Mouse (Mus musculus): ENCODE results near the gene Tmem209. TPM values are rescaled to one million over a fixed set of nuclear protein-coding genes. Genes with fewer than 3 reads are reported as not detected.
A peak's percentile ranks its signal among the peaks of the same experiment; 100 is the strongest.

Tmem209 gene
- polyA plus RNA-seq, 1 experiment from 2014 or later: 38.6 TPM

DNA sequence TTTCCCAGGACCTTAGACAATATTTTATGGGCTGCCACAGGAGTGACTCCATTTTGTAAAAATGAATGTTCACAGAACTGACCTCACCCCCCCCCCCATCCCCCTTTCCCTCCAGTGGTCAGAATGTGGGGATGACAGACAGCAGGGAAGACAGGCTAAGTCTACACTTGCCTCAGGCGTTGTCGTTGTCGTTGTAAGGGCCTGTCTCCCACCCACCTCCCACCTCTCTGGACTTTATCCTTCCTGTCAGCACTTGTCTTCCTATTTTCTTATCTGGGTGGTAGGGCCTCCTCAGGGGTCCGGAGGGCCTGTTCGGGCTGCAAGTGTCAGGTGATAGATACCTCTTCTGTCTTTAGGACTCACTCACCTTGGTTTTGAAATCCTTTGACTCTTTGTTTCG lies 32.7 kb upstream of the Tmem209 start:
- Histone ChIP-seq H3K36me3 (ENCODE audit: control insufficient read depth, insufficient read depth, low read length) (no peaks in the 10 kb centered on the region), H3K27ac (ENCODE audit: low read depth, low read length) (no peak overlapping the region; the same call in 1 of the 2 replicates), H3K27me3 (ENCODE audit: control insufficient read depth, insufficient read depth, low read length) (no peaks in the 10 kb centered on the region), H3K9me3 (ENCODE audit: control insufficient read depth, low read length) (no peaks in the 10 kb centered on the region), H3K4me1 (ENCODE audit: control insufficient read depth, insufficient read depth, low read length) (peaks cover 10% of the 10 kb centered on the region), H3K4me3 (ENCODE audit: low read depth, low read length) (no peak overlapping the region), H3K4me2 (ENCODE audit: low read depth) (no peak overlapping the region), H3K9ac (ENCODE audit: low read length) (no peak overlapping the region)
- ATAC-seq (ENCODE audit: insufficient read depth, low FRiP score, low TSS enrichment) (no peak), DNase-seq (ENCODE audit: low spot score) (no peak)
- 83% methylated on average over 6 of the region's 6 CpGs for WGBS

DNA sequence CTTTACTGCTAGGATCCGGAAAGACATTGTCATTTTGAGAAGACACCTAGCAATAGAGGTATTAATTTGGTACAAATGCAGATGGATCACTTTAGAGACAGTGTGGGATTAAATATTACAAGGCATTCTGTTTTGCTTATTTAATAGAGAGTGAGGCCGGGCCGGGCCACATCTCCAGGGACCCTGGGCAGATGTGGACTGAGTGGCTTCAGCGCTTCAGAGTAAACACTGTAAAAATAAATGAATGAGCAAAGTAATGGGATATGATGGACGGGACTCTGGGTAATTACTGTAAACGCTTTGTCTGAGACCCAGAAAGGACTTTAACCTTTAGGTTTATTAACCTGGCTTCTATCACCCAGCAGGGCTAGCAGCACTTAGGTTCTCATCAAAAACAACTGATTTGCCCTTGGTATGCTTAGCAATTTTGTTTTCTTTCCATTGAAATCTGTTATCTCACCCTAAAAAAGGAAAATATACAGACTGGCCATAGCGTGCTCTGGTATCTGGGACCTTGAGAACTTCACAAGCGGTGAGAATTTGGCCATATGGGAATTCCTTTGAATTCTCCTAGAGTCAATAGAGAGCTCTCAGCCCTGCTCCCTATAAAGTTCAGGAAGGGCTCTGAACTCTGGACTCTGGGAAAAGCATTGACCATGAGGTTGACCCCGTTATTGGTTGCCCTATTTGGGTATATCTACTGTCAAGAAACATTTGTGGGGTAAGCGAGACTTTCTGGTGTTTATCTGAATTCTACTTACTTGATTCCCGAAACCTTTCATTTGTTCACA lies 31.6 kb upstream of the Tmem209 start, which contains the start of gene Cpa2:
Cpa2 (plus strand) TSS at position 574 of the 791 bp plus-strand sequence.
- peaks cover 5% of the 10 kb centered on the region; the same call in 1 of the 2 replicates for H3K4me1 ChIP-seq (ENCODE audit: control insufficient read depth, insufficient read depth, low read length)
- ATAC-seq (ENCODE audit: insufficient read depth, low FRiP score, low TSS enrichment) (no peak), DNase-seq (ENCODE audit: low spot score) (no peak)
- no peaks in the 10 kb centered on the region for H3K9me3 ChIP-seq (ENCODE audit: control insufficient read depth, low read length)
- H3K27ac ChIP-seq (ENCODE audit: low read depth, low read length): no peak within 1 kb of the TSS; the same call in 1 of the 2 replicates
- H3K9ac ChIP-seq (ENCODE audit: low read length): no peak within 1 kb of the TSS
- no peak within 1 kb of the TSS for H3K4me3 ChIP-seq (ENCODE audit: low read depth, low read length)
- no peaks in the 10 kb centered on the region for H3K36me3 ChIP-seq (ENCODE audit: control insufficient read depth, insufficient read depth, low read length)
- H3K4me2 ChIP-seq (ENCODE audit: low read depth): no peak within 1 kb of the TSS
- no peaks in the 10 kb centered on the region for H3K27me3 ChIP-seq (ENCODE audit: control insufficient read depth, insufficient read depth, low read length)
- 57% methylated on average over 11 of the region's 11 CpGs for WGBS

DNA sequence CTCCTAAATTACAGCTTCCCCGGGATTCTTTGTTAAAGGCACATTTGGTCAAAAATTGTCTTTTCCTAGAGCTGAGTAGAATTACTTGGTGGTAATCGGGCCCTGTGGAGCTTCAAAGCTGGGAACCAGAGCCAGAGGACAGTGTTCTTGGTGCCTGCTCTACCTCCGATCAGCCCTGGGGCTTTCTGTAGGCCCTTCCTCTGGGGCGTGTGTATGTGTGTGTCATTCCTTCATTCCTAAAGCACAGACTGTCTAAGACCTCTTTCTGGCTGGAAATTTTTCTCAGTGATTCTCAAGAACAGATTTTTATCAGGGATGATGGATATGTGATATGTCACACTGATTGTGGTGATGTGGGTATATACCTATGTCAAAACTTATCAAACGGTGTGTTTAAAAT lies 29.2 kb upstream of the Tmem209 start:
- 75% methylated on average over 5 of the region's 5 CpGs for WGBS
- H3K9ac ChIP-seq (ENCODE audit: low read length): no peak overlapping the region
- no peaks in the 10 kb centered on the region for H3K27me3 ChIP-seq (ENCODE audit: control insufficient read depth, insufficient read depth, low read length)
- H3K4me1 ChIP-seq (ENCODE audit: control insufficient read depth, insufficient read depth, low read length): peaks cover 5% of the 10 kb centered on the region; the same call in 1 of the 2 replicates
- H3K36me3 ChIP-seq (ENCODE audit: control insufficient read depth, insufficient read depth, low read length): no peaks in the 10 kb centered on the region
- 0 out of 2 replicates have a peak overlapping the region, but pooled peaks have one; percentile 14 for H3K27ac ChIP-seq (ENCODE audit: low read depth, low read length)
- ATAC-seq (ENCODE audit: insufficient read depth, low FRiP score, low TSS enrichment) (no peak), DNase-seq (ENCODE audit: low spot score) (no peak)
- no peak overlapping the region for H3K4me2 ChIP-seq (ENCODE audit: low read depth)
- no peak overlapping the region for H3K4me3 ChIP-seq (ENCODE audit: low read depth, low read length)
- H3K9me3 ChIP-seq (ENCODE audit: control insufficient read depth, low read length): no peaks in the 10 kb centered on the region

DNA sequence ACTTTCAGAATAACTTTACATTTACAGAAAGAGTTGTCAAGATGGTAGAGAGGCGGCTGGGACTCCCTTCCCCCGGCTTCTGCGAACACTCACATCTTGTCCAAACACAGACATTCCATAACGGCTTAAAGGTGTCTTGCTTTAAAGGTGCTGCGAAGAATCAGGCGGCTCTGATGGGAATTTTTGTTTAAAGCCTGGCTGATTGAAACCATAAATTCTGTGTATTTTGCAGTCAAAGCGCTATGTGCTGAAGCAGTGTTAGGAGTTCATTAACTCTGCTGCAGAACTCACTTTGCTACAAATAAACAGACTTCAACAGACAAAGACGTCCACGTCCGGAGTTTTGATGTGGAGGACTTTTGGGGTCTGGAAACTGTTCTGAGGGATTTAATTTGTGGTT lies 28.7 kb upstream of the Tmem209 start:
- WGBS: 60% methylated on average over 10 of the region's 10 CpGs
- Histone ChIP-seq H3K9ac (ENCODE audit: low read length) (no peak overlapping the region), H3K27ac (ENCODE audit: low read depth, low read length) (no peak overlapping the region), H3K4me3 (ENCODE audit: low read depth, low read length) (no peak overlapping the region), H3K4me1 (ENCODE audit: control insufficient read depth, insufficient read depth, low read length) (0 out of 2 replicates have a peak, but pooled peaks cover 3% of the 10 kb centered on the region), H3K27me3 (ENCODE audit: control insufficient read depth, insufficient read depth, low read length) (no peaks in the 10 kb centered on the region), H3K36me3 (ENCODE audit: control insufficient read depth, insufficient read depth, low read length) (no peaks in the 10 kb centered on the region), H3K4me2 (ENCODE audit: low read depth) (no peak overlapping the region), H3K9me3 (ENCODE audit: control insufficient read depth, low read length) (no peaks in the 10 kb centered on the region)
- no peak for ATAC-seq (ENCODE audit: insufficient read depth, low FRiP score, low TSS enrichment)
- no peak for DNase-seq (ENCODE audit: low spot score)

DNA sequence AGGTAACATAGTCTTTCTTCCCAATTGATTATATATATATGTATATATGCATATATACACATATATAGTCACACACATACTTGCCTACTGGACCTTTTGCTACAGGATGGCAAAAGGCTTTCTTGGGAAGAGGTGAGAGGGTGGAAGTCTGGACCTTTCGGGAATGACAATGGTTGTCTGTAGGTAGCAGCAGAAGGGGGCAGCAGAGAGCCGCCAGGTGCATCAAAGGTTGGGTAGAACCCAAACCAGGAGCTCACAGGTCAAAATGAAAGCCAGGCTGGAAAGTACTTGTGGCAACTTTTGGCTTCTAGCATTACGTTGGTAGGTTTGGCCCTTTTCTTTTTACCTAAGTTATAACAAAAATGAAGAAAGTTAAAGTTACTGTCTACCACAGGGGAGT lies 25.8 kb upstream of the Tmem209 start:
- Histone ChIP-seq H3K4me3 (ENCODE audit: low read depth, low read length) (no peak overlapping the region), H3K4me1 (ENCODE audit: control insufficient read depth, insufficient read depth, low read length) (no peaks in the 10 kb centered on the region), H3K27me3 (ENCODE audit: control insufficient read depth, insufficient read depth, low read length) (no peaks in the 10 kb centered on the region), H3K9me3 (ENCODE audit: control insufficient read depth, low read length) (no peaks in the 10 kb centered on the region), H3K9ac (ENCODE audit: low read length) (no peak overlapping the region), H3K36me3 (ENCODE audit: control insufficient read depth, insufficient read depth, low read length) (no peaks in the 10 kb centered on the region), H3K27ac (ENCODE audit: low read depth, low read length) (no peak overlapping the region), H3K4me2 (ENCODE audit: low read depth) (no peak overlapping the region)
- DNase-seq (ENCODE audit: low spot score) (no peak), ATAC-seq (ENCODE audit: insufficient read depth, low FRiP score, low TSS enrichment) (no peak)
- WGBS: 42% methylated on average over 3 of the region's 3 CpGs

DNA sequence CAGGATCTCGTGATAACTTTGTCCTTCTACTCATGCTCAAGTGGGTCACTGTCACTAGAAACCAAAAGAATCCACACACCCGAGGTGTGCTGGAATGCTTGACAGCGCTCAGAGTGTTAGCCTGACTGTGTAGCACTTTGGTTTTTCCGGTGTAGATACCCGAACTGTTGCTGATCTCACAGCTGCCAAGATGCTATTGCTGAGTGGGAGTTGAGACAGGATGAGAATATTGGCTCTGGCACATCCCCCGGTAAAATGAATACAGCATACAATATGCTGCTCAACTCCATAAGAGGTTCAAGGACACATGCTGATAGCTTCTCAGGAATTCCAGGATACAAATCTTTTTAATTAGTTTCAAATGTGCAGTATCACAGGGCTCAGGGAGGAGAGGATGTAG lies 19.2 kb upstream of the Tmem209 start:
- Histone ChIP-seq H3K9me3 (ENCODE audit: control insufficient read depth, low read length) (no peaks in the 10 kb centered on the region), H3K4me3 (ENCODE audit: low read depth, low read length) (no peak overlapping the region), H3K27me3 (ENCODE audit: control insufficient read depth, insufficient read depth, low read length) (no peaks in the 10 kb centered on the region), H3K9ac (ENCODE audit: low read length) (no peak overlapping the region), H3K27ac (ENCODE audit: low read depth, low read length) (0 out of 2 replicates have a peak overlapping the region, but pooled peaks have one; percentile 11), H3K4me2 (ENCODE audit: low read depth) (no peak overlapping the region), H3K36me3 (ENCODE audit: control insufficient read depth, insufficient read depth, low read length) (no peaks in the 10 kb centered on the region), H3K4me1 (ENCODE audit: control insufficient read depth, insufficient read depth, low read length) (peaks cover 7% of the 10 kb centered on the region; the same call in 1 of the 2 replicates)
- 73% methylated on average over 6 of the region's 6 CpGs for WGBS
- ATAC-seq (ENCODE audit: insufficient read depth, low FRiP score, low TSS enrichment) (no peak), DNase-seq (ENCODE audit: low spot score) (no peak)

DNA sequence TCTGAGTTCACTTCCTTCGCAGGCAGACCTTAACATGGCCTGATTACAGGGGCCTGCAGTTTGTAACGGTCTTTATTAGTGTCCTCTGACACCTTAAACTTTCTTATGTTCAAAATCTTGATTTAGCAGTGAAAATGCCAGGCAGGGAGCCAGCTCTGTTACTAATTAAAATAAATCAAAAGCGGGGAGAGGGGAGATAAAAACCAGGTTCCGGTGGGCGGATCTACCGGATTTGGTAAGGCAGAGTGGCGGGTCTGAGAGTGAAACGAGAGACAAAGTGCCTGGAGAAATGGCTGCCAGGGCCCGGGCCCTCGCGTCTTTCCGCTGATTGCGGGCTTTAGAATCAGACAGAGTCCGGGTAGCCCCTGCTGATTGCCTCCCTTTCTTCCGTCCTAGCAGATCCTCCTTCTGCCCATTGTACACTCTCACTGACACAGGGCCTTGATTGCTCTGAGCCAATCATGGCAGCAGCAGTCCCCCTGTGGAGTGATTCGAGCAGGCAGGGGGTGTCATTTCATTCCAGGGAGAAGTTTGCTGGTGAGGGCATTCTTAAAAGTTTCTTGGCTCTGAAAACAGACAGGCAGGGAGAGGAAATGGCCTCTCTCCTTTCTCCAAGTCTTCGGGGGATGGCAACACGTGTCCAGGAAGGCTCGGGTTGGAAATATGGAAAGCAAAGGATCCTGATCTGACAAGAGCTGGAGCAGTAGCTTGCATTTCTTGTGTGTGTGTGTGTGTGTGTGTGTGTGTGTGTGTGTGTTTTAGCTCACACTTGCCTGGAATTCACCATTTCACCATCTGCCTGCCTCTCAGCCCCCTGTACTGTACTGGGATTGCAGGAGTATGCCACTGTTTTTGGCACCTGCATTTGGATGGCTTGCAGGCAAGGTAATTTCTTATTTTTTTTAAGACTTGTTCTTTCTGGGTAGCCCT lies 17.3 kb upstream of the Tmem209 start:
- 11% methylated on average over 19 of the region's 19 CpGs for WGBS
- peak overlapping the region; percentile 86 for H3K27ac ChIP-seq (ENCODE audit: low read depth, low read length)
- H3K4me2 ChIP-seq (ENCODE audit: low read depth): peak overlapping the region; percentile 28
- no peaks in the 10 kb centered on the region for H3K9me3 ChIP-seq (ENCODE audit: control insufficient read depth, low read length)
- H3K27me3 ChIP-seq (ENCODE audit: control insufficient read depth, insufficient read depth, low read length): no peaks in the 10 kb centered on the region
- peak; percentile 69 for DNase-seq (ENCODE audit: low spot score)
- ATAC-seq (ENCODE audit: insufficient read depth, low FRiP score, low TSS enrichment): peak; percentile 69; the same call in 1 of the 2 replicates
- H3K36me3 ChIP-seq (ENCODE audit: control insufficient read depth, insufficient read depth, low read length): no peaks in the 10 kb centered on the region
- H3K9ac ChIP-seq (ENCODE audit: low read length): peak overlapping the region; percentile 39
- 0 out of 2 replicates have a peak overlapping the region, but pooled peaks have one; percentile 9 for H3K4me3 ChIP-seq (ENCODE audit: low read depth, low read length)
- H3K4me1 ChIP-seq (ENCODE audit: control insufficient read depth, insufficient read depth, low read length): peaks cover 7% of the 10 kb centered on the region; the same call in 1 of the 2 replicates

DNA sequence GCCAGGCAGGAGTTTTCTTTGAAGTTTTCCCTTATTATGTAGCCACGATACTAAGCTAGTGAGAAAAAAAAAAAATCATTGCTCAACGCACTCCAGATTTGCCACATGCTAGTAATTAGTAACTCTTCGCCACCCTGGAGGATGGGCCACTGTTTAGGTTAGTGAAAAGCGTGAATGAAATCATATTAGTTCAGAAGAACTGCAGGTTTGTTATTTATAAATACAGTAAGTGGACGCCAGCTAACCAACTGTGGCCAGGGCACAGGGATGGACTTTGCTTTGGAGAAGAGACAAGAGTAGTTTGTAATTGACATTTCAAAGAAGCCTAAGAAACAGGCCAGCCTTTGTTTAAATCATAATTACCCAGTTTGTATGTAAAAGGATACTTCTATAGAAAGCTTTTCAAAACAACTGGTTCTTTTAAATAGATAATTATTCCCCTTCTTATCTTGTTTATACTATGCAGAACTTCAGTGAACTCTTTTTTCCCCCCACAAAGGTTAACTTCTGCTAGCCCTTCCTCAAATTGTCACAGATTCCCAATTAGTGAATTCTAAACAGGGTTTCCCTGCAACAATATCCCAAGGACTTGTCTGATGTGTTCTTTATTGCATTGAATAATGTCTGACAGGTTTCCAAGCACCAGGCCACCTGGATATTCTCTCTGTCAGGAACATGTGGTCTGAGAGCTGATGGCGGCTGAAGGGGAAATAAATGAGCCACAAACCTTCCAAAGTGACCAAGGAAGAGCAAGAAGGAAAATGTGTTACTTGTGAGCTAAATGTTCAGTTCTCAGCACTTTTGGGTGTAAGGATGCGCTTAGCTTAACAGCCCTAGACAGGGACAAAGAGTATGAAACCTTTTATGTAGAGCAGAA lies 16.1 kb upstream of the Tmem209 start:
- no peaks in the 10 kb centered on the region for H3K36me3 ChIP-seq (ENCODE audit: control insufficient read depth, insufficient read depth, low read length)
- no peak overlapping the region for H3K4me3 ChIP-seq (ENCODE audit: low read depth, low read length)
- no peak overlapping the region for H3K9ac ChIP-seq (ENCODE audit: low read length)
- no peaks in the 10 kb centered on the region for H3K9me3 ChIP-seq (ENCODE audit: control insufficient read depth, low read length)
- 51% methylated on average over 7 of the region's 7 CpGs for WGBS
- DNase-seq (ENCODE audit: low spot score) (no peak), ATAC-seq (ENCODE audit: insufficient read depth, low FRiP score, low TSS enrichment) (no peak)
- H3K27ac ChIP-seq (ENCODE audit: low read depth, low read length): 0 out of 2 replicates have a peak overlapping the region, but pooled peaks have one; percentile 35
- H3K27me3 ChIP-seq (ENCODE audit: control insufficient read depth, insufficient read depth, low read length): no peaks in the 10 kb centered on the region
- H3K4me1 ChIP-seq (ENCODE audit: control insufficient read depth, insufficient read depth, low read length): peaks cover 7% of the 10 kb centered on the region; the same call in 1 of the 2 replicates
- no peak overlapping the region for H3K4me2 ChIP-seq (ENCODE audit: low read depth)
